Mouse (Mus musculus) right cerebral cortex, postnatal 14 days (tissue): ENCODE data around the gene Insr.

ENCODE experiments used
- DNase-seq: peaks from one replicate; pipeline ENCODE4 v3.0.0; 2022

The Insr gene

DNA sequence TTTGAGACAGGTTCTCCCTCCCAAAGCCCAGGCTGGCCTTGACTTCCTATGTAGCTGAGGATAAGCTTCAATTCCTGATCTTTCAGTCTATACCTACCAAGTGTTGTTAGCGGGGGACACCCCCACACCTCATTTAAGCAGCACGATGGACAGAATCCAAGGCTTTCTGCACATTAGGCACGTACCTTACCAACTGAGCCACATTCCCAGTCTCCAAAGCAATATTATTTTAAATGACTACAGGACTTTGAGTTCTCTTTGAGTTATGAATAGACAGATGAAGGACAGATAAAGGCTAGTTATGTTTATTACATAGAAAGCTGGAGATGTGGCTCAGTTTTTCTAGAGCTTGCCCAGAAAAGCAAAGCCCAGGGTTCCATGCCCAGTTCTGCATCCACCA, 5.6 kb downstream of the Insr start:
- DNase-seq: no peak

DNA sequence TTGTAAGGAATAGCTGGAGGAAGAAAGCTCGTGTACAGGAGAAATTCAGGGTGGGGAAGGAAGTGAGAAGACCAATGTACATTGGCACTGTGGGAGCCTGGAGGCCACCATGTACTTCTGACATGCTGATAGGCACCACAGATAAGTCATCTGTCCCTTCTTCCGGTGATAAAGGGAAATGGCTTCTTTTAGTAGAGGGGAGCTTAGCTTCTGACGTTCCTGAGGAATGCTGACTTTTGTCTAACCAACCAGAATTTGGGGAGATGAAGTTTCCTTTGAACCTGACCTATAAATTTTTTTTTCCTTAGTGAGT, 12.0 kb downstream of the Insr start:
- no peak for DNase-seq

DNA sequence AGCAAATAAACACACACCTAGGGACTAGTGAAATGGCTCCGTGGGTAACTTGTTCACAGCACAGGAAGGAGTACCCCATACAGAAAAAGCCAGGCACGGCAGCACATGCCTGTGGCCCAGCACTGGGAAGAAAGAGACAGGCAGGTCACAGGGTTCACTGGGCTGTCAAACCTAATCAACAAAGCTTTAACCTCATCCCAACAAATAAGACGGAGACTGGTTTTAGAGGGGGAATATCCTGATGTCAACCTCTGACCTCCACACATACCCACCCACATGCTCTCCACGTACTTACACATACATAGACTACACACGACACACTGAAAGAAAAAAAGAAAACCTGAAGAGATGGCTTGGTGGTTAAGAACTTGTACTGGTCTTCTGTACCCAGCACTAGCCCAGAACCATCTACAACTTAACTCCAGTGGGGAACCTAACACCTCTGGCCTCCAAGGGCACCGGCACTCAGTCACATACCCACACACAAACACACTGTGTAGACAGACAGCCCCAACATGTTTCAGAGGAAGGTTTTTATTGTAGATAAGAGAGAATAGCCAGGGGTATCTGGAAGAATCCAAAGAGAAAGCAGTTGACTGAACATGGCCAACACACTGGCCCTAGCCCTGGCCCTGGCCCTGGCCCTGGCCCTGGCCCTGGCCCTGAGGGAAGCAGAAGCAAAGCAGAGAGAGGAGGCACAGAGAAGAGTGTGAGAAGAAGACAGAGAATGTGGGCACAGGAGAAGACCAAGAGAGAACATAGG, 12.6 kb downstream of the Insr start:
- DNase-seq: no peak

DNA sequence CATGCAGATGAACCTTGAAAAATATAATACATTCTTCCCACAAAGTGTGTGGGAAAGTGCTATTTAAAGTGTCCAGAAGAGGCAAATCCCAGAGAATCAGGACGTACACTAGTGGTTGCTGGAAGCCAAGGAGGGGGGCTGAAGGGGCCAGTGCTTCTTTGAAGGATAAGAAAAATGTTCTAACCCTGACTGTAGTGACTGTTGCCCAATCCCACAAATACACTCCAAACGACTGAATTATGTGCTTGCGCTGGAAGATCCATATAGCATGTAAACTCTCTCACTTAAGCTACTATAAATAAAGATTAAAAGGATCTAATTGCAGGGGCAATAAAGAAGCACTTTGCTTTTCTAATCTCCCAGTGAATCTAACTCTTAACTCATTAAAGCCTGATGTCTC, 14.2 kb downstream of the Insr start:
- no peak for DNase-seq

DNA sequence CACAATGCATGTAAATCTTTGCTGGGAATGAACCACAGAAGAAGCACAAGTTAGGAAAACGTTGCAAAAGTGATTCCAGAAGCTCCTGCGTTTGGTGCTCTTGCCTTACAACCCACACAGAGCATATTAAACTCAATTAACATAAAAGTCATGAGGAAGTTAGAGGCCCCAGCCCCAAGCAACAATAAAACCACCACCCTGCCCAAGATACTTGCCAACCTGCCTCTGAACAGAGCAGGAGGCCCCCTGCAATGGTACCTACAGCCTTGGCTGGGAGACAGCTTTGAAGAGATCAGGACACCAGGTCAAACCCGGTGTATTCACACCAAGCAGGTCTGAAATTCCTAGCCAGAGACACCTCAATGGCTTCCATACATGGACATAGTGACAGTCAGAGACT, 16.6 kb downstream of the Insr start:
- DNase-seq: no peak

DNA sequence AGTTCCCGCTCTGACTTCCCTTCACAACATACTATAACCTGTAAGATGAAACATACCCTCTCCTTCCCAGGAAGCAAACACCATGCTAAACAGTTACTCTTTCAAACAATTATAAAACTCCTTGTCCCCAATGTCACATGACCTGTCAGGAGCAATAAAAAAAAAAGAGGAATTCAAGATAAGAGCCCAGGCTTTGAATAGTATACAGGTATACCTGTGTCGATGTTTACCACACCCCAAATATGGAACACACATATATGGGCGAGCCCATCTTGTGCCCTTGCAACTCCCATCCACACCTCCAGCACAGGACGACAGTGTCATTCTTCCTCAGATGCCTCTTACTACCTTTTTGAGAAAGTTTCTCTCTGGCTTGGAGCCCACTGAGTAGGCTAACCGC, 18.3 kb downstream of the Insr start:
- DNase-seq: no peak

DNA sequence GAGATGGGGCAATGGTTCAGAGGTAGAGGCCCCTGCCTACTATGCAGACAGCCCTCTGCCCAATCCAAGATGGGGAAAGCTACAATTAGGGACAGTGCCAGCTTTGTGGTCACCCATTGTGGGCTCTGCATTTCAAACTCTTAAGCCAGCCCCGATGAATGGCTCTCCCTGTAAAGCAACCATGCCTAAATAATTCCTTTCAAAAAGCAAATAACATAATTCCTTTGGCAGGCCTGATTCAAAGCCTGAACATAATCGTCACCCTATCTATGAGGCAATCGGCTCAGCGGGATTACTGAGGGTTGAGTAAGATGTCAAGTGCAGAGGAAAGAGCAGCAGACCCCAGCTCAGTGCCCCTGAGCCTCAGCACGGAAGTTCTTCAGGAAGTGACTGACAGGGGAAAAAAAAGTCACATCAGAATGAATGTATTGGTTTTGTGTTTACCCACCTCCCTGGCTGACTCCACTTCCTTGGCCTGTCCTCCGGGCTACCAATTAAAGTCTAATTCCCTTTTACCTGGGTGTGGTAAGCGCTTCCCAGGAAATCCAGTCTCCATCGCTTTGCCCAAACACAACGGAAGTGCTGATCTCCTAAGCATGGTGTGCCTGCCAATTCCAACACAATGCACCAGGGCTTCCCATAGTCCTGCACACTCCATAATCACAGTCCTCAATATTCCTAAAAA, 19.1 kb downstream of the Insr start:
- DNase-seq: no peak

DNA sequence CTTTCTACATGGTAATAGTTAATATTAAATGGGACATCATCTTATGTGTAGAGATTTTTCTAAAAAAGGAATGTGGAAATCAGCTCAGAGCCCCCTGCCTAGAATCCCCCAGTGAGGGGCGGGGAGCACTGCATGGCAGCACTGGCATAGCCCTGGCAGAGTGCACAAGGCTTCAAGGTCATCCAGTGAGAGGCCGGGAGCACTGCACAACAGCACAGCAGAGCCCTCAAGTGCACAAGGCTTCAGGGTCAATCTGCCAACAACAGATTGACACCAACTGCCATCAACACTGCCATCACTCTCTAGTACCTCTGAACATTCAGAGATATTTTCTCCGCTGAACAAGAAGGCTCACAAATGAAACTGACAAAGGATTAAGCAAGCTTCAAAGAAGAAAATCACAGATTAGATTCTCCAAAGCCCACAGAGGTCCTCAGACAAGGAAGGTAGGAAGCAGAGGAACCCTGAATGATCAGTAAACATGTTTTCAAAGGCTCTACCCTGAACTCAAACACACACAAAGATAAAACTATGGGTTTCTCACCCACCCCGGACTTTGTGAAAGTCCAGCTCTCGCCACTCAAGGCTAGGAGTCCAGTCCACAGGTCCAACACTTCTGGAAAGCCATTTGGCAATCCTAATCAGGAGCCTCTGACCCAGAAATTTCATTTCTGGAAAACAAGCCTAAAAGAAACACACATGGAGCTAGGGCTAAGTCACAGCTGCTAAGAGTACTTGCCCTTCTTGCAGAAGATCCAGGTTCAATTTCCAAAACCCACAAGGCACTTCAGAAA, 23.1 kb downstream of the Insr start:
- no peak for DNase-seq

DNA sequence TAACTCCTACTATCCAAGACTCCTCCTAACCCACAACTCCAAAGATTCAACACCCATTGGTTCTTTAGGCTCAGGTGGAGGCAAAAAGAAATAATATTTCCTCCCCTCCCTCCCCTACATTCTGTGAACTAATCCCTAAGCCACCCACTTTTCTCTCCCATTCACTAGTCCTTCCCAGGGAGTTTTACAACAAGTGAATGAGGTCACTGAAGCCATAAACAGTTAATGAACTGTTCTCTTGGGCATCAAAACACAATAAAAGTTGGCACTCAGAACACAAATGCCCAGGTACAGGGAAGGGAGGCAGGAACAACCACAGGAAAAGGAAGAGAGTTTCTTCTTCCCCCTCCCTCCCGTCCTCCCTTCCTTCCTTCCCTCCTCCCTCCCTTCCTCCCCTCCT, 24.1 kb downstream of the Insr start:
- no peak for DNase-seq

DNA sequence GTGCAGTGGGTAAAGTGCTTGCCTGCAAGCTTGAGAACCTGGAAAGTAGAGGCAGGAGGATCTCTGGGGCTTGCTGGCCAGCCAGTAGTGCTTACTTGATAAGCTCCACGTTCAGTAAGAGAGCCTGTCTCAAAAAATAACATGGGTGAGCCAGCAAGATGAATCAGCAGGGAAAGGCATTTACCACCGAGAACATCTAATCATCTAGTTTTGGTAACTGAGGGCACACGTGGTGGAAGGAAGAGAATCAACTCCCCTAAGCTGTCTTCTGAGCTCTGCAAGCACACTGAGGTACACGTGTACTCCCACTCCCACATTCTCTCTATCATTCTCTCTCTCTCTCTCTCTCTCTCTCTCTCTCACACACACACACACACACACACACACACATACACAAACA, 26.2 kb downstream of the Insr start:
- no peak for DNase-seq

DNA sequence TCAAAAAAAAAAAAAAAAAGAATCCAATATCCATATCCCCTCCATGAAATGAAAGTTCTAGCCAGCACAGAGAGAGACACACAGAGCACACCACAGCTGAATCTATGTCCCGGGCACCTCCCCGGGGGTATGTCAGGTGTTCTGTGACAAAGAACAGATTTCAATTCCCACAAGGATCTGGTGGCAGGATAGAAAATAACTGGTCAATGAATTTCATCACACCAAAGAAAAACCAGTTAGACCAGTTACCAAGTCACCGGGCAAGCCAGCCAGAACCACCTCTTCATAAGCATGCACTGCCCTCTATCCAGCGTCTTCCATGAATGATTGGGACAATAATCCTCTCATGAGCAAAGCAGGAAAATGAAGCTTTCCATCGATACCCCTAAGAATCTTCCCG, 26.8 kb downstream of the Insr start:
- no peak for DNase-seq

DNA sequence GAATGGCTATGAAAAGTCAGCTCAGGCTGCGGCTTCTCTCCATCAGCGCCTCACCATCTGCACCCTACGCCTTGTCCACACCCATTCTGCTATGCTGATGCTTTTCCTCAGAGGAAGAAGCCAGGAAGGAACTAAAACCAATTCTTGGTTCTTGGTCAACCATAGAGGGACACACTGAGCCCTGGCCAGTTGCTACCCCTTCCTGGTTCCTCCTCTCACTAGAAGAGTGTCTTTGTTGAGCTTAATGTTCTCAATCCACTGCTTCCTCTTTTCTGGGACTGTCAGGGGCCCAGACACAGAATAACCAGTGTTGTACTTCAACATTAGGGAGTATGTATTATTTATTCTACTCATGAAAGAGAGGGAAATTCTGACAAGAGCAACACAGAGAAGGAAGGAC, 28.3 kb downstream of the Insr start:
- no peak for DNase-seq

DNA sequence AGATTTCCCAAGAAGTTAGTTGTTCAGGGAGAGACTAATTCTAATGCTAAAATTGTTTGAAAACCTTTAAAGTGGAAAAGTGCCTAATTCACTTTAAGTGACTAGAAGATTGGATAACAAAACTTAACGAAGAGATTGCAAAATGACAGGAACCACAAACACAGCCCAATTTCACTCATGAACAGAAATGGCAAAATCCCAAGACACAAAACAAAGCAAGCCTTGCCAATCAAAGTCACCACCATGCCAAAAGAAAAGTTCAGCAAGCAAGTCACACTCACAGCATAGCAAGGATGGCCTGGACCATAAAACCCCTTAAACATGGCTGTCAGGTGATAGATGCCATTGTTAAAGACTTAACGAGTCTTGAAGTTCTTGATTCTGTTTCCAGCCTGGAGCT, 29.5 kb downstream of the Insr start:
- no peak for DNase-seq

DNA sequence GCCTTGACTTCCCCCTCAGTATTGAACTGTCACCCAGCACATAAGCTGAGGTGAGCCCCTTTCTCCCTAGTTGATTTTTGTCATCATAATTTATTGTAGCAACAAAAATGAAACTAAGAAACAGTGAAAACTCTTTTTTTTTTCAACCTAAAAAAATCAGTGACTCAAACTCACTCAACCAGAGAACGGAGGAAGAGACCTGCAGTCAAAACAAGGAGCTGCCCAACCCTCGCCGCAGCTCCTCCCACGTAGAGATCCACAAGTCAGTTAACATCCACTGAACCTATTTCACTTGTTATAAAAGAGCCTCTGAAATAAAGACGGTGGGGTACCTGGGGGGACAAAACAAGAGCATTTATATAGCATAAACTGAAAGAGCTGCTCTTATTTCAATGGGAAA, 30.7 kb downstream of the Insr start:
- DNase-seq: no peak

DNA sequence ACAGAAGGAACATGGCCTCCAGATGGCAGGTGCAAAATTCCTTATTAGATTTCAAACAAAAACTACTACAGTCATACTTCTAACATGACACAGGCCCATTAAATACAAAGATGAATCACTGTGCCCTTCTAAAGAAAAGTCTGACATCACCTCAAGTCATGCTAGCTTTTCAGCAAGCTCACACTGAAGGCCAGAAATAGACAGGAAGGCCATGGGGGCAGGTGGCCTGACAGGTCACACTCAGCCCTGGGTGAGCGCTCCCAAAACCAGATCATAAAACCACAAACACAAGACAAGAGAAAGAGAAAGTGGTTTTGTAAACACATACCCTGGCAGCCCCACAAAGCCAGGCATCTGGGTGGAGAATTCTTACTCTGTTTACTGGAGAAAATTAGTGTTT, 32.3 kb downstream of the Insr start:
- DNase-seq: no peak

DNA sequence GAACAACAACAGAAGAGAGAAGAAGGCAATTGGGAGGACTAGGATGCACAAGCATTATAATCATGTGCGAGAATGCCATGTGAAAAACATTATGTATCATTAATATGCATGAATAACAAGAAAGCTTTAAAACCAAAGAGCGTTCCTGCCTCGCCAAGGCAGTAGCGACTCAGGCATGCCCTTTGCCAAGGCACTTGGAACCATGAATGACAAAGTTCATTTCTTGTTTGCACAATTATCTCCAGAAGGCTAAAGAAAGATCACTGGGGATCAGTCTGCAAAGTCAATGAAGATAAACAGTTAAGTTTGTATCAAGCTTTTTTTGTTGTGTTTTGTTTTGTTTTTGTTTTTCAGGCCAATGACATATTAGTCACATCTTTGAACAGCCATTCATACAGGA, 36.2 kb downstream of the Insr start:
- DNase-seq: no peak

DNA sequence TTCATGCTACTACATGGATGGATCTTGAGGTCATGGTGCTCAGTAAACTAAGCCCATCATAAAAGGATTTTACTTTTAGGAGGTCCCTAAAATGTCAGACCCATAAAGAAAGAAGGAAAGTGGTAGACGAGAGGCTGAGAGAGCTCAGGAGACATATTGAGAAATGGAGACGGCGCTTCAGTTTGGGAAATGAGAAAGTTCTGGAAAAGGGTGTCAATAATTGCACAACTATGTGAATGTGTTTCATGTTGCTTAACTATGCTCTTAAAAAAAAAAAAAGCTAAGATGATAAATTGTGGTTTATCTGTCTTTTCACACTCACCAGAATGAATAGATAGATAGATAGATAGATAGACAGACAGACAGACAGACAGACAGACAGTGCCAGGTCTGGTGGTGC, 38.7 kb downstream of the Insr start:
- no peak for DNase-seq

DNA sequence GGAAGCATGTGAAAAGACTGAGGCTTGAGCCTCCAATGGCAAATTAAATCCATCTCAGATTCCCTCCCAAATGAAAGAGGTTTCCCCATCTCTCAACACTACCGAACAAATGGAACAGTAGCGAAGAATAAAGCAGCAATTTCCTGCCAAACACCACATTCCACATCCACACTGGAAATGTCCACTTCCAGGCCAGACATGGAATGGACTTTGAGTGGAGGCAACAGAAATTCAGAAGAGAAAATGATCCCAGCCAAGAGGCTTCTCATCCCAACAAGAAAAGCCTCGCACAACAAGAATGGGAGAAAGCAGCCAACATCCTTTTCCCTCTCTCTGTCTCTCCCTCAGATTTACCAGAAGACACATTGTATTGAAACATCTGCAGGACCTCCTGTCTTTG, 39.8 kb downstream of the Insr start:
- DNase-seq: no peak

DNA sequence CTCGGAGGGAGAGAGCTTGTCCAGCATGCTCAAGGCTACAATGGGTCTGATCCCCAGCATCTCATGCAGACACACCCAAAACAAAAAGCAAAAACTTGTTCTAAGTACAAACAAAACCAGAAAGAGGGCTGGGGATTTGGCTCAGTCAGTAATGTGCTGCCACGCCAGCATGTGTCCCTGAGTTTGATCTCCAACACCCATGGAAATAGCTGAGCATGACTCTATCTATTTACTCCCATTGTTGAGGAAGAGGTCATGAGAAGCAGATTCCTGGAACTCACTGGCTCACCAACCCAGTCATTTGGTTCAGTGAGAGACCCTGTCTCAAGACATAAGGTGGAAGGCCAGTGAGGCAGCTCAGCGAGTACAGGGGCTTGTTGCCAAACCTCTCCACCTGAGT, 40.6 kb downstream of the Insr start:
- no peak for DNase-seq

DNA sequence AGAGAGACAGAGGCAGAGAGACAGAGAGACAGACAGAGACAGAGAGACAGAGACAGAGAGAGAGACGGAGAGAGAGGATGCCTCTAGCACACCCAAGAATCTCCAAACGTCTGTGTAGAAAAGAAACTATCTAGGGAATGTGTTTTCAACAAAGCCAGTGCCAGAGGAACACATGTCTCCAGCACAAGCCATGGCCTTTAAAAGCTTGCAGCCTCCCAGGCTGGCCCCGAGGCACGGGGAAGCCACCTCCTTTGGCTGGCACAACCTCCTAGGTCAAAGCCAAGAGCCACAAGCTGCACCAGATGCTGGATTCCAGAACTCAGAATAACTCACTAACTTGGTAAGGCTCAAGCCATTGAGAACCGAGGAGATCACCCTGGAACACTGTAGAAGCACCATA, 42.1 kb downstream of the Insr start:
- DNase-seq: no peak

DNA sequence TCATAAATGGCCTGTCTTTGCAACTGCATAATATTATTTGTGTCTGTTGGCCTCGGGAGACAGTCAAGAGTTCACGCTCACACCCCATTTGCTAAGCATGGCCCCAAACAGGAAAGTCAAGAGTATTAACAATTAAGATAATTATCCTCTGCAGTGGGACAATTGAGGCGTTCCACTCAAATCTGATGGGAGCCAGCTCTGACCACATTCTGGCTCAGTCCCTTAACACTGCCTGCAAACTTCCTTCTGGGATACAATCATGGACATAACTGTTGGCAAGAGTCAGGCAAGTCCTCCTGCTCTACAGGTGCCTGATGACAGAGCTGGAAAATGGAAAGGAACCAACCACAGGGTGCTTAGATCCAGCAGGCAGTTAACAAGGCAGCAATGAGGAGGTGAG, 43.1 kb downstream of the Insr start:
- DNase-seq: no peak

DNA sequence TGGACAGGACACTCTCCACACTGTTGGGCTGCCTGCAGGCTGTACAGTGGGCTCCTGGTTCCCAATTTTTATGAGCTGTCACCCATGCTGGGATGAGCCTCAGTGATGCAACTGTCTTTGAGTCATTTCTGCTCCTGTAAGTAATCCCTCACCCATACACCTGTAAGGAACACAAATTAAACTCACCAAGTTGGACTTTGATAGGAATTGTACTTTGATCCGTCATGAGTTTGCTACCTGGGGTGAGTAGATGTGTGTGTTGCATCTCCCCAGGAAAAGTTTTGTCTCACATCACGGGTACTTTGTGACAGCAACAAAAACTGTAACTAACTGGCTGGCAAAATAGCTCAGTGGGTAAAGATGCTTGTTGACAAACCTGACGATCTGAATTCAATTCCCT, 44.8 kb downstream of the Insr start:
- no peak for DNase-seq

DNA sequence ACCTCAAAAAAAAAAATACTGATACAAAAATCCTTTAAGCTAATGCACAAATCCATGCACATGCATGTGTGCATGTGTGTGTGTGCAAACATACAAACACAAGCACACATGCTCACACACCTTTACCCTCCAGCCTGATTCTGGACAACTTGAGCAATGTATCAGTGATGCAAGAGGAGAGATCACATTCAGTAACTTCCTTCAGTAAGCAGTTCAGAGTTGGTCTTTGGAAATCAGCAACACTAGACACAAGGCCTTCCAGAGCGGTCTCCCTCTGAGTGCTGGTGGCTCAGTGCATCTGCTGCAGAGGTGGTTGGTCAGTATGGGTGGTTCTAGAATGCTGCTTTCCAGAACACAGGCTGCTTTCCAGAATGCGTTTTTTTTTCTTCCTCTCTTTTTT, 46.8 kb downstream of the Insr start:
- no peak for DNase-seq
